Mouse (Mus musculus) forebrain, embryonic 11.5 days (tissue): Measurements from ENCODE around the gene Gm17617. TPM values are rescaled to one million over a fixed set of nuclear protein-coding genes. Genes with fewer than 3 reads are reported as not detected.

Experiments
- ATAC-seq: fragments of 200-750 bp; cut with Nextera tagmentation; replicated peaks from 2 replicates; pipeline ENCODE4 v1.8.0; 2017; ENCODE audit warnings: moderate TSS enrichment; ENCODE audit not compliant: low FRiP score
- DNase-seq: peaks from one replicate; pipeline ENCODE4 v3.0.0-alpha.2; 2017; ENCODE audit warnings: low spot score
- H3K27ac ChIP-seq: fragments of 300-500 bp; sonication (generic); 2 replicates; pipeline ENCODE4 v1.5.1; 2014; ENCODE audit warnings: low read depth, low read length
- H3K27me3 ChIP-seq: fragments of 300-500 bp; sonication (generic); 2 replicates; pipeline ENCODE4 v1.6.1; 2014; ENCODE audit warnings: mild to moderate bottlenecking, low read length, mixed read lengths; ENCODE audit not compliant: control insufficient read depth, insufficient read depth
- H3K36me3 ChIP-seq: fragments of 300-500 bp; sonication (generic); 2 replicates; pipeline ENCODE4 v1.6.1; 2014; ENCODE audit warnings: mild to moderate bottlenecking, low read length, moderate library complexity, mixed read lengths; ENCODE audit not compliant: control insufficient read depth, insufficient read depth
- H3K4me1 ChIP-seq: fragments of 300-500 bp; sonication (generic); replicated peaks from 2 replicates; pipeline ENCODE4 v1.6.1; 2014; ENCODE audit warnings: low read length, mixed read lengths; ENCODE audit not compliant: control insufficient read depth, insufficient read depth
- H3K4me2 ChIP-seq: fragments of 300-500 bp; sonication (generic); 2 replicates; pipeline ENCODE4 v1.6.1; 2014; ENCODE audit warnings: low read depth, mild to moderate bottlenecking, low read length, moderate library complexity, mixed read lengths; ENCODE audit not compliant: severe bottlenecking
- H3K4me3 ChIP-seq: fragments of 300-500 bp; sonication (generic); 2 replicates; pipeline ENCODE4 v1.5.1; 2014; ENCODE audit warnings: low read depth, low read length
- H3K9ac ChIP-seq: fragments of 300-500 bp; sonication (generic); 2 replicates; pipeline ENCODE4 v1.6.1; 2014; ENCODE audit warnings: low read length
- H3K9me3 ChIP-seq: fragments of 300-500 bp; sonication (generic); 2 replicates; pipeline ENCODE4 v1.6.1; 2016; ENCODE audit warnings: low read length, mixed read lengths; ENCODE audit not compliant: control insufficient read depth
- WGBS: fragments of 180-500 bp; shearing (Covaris S2); extraction: QIAGEN DNeasy Blood & Tissue Kit; methylation state at CpG from one replicate; pipeline ENCODE4 v1.1.7; 2014; 5-methylcytosine and 5-hydroxymethylcytosine counted together
- polyA plus RNA-seq: library from polyadenylated mRNA; unstranded; fragments of >200 nt; fragmentation: Nextera tagmentation; extraction: Ambion mirVana; gene quantifications from 2 replicates; pipeline ENCODE4 v1.2.1, GENCODE M21; 2014

Gm17617 gene
- polyA plus RNA-seq, 1 experiment from 2014 or later = not detected

GRCm38 (mm10) chr13:55105953-55106691 lies 27.2 kb downstream of the Gm17617 start:
- peak overlapping the region; percentile 85 for H3K4me3 ChIP-seq
- no peaks in the 10 kb centered on the region for H3K9me3 ChIP-seq
- H3K27me3 ChIP-seq = no peaks in the 10 kb centered on the region
- peaks cover 3% of the 10 kb centered on the region; the same call in 1 of the 2 replicates for H3K4me1 ChIP-seq
- no peak overlapping the region for H3K27ac ChIP-seq
- 25% methylated on average over 8 of the region's 8 CpGs for WGBS
- ATAC-seq (no peak), DNase-seq (no peak)
- peak overlapping the region; percentile 87 for H3K9ac ChIP-seq
- H3K36me3 ChIP-seq = no peaks in the 10 kb centered on the region
- H3K4me2 ChIP-seq = peak overlapping the region; percentile 74

- DNase-seq (peak; percentile 98), ATAC-seq (peak; percentile 92)
- Histone ChIP-seq H3K4me3 (peak within 1 kb of the TSS; percentile 85), H3K27ac (peak within 1 kb of the TSS; percentile 80), H3K9ac (peak within 1 kb of the TSS; percentile 87), H3K9me3 (no peaks in the 10 kb centered on the region), H3K4me1 (peaks cover 3% of the 10 kb centered on the region; the same call in 1 of the 2 replicates), H3K36me3 (no peaks in the 10 kb centered on the region), H3K27me3 (no peaks in the 10 kb centered on the region), H3K4me2 (peak within 1 kb of the TSS; percentile 74)
- under 1% methylated on average over 58 of the region's 66 CpGs for WGBS
Measured at GRCm38 (mm10) chr13:55105045-55105952, 28.0 kb downstream of the Gm17617 start, which contains the start of gene Zfp346. Gene Zfp346 (plus strand): TSS chr13:55105311.

GRCm38 (mm10) chr13:55103351-55103750 lies 30.0 kb downstream of the Gm17617 start:
- ATAC-seq (no peak), DNase-seq (no peak)
- H3K4me2 ChIP-seq = no peak overlapping the region

GRCm38 (mm10) chr13:55102366-55102765 lies 31.0 kb downstream of the Gm17617 start:
- Histone ChIP-seq H3K4me3 (no peak overlapping the region), H3K4me1 (peaks cover 8% of the 10 kb centered on the region; the same call in 1 of the 2 replicates), H3K9ac (no peak overlapping the region), H3K27ac (no peak overlapping the region), H3K4me2 (no peak overlapping the region), H3K9me3 (no peaks in the 10 kb centered on the region), H3K27me3 (no peaks in the 10 kb centered on the region), H3K36me3 (no peaks in the 10 kb centered on the region)
- WGBS = 93% methylated on average over 3 of the region's 3 CpGs
- DNase-seq (no peak), ATAC-seq (no peak)

More at GRCm38 (mm10) chr13:55103351-55103750, 30.0 kb downstream of the Gm17617 start:
- Histone ChIP-seq H3K4me1 (peaks cover 8% of the 10 kb centered on the region; the same call in 1 of the 2 replicates), H3K9ac (no peak overlapping the region), H3K27ac (no peak overlapping the region), H3K27me3 (no peaks in the 10 kb centered on the region), H3K36me3 (no peaks in the 10 kb centered on the region), H3K9me3 (no peaks in the 10 kb centered on the region), H3K4me3 (no peak overlapping the region)
- 66% methylated on average over 2 of the region's 2 CpGs for WGBS

- Histone ChIP-seq H3K4me2 (no peak overlapping the region), H3K4me3 (no peak overlapping the region), H3K9ac (no peak overlapping the region), H3K9me3 (no peaks in the 10 kb centered on the region), H3K27me3 (no peaks in the 10 kb centered on the region), H3K27ac (no peak overlapping the region), H3K36me3 (no peaks in the 10 kb centered on the region), H3K4me1 (peaks cover 8% of the 10 kb centered on the region; the same call in 1 of the 2 replicates)
- ATAC-seq = no peak
- WGBS = 94% methylated on average over 11 of the region's 11 CpGs
- DNase-seq = no peak
Measured at GRCm38 (mm10) chr13:55101627-55102026, 31.7 kb downstream of the Gm17617 start.

GRCm38 (mm10) chr13:55099726-55100478 lies 33.4 kb downstream of the Gm17617 start, which contains the start of gene Uimc1:
Gene Uimc1 (minus strand): TSS chr13:55100300.
- H3K36me3 ChIP-seq = no peaks in the 10 kb centered on the region
- H3K4me2 ChIP-seq = peak within 1 kb of the TSS; percentile 70
- peaks cover 5% of the 10 kb centered on the region; the same call in 1 of the 2 replicates for H3K4me1 ChIP-seq
- no peaks in the 10 kb centered on the region for H3K27me3 ChIP-seq
- peak; percentile 95 for DNase-seq
- peak within 1 kb of the TSS; percentile 82 for H3K27ac ChIP-seq
- ATAC-seq = peak; percentile 91
- H3K9me3 ChIP-seq = no peaks in the 10 kb centered on the region
- peak within 1 kb of the TSS; percentile 79 for H3K4me3 ChIP-seq
- H3K9ac ChIP-seq = peak within 1 kb of the TSS; percentile 91
- under 1% methylated on average over 65 of the region's 81 CpGs for WGBS

- H3K9ac ChIP-seq = peak overlapping the region; percentile 91
- no peaks in the 10 kb centered on the region for H3K27me3 ChIP-seq
- peak overlapping the region; percentile 70 for H3K4me2 ChIP-seq
- WGBS = 40% methylated on average over 20 of the region's 20 CpGs
- H3K4me3 ChIP-seq = peak overlapping the region; percentile 79
- ATAC-seq = no peak
- H3K9me3 ChIP-seq = no peaks in the 10 kb centered on the region
- H3K36me3 ChIP-seq = no peaks in the 10 kb centered on the region
- H3K27ac ChIP-seq = peak overlapping the region; percentile 82; the same call in 1 of the 2 replicates
- DNase-seq = peak; percentile 54
- H3K4me1 ChIP-seq = peaks cover 5% of the 10 kb centered on the region; the same call in 1 of the 2 replicates
Measured at GRCm38 (mm10) chr13:55099066-55099725, 34.2 kb downstream of the Gm17617 start.
